Mouse (Mus musculus) neural tube, embryonic 11.5 days (tissue): Measurements from ENCODE around the gene Zfand3. TPM values are rescaled to one million over a fixed set of nuclear protein-coding genes. Genes with fewer than 3 reads are reported as not detected.

Experiments
- ATAC-seq: fragments of 200-750 bp; cut with Nextera tagmentation; 2 replicates; pipeline ENCODE4 v1.8.0; 2017; ENCODE audit warnings: moderate number of reproducible peaks, mild to moderate bottlenecking, moderate TSS enrichment, moderate library complexity; ENCODE audit not compliant: insufficient read depth, low FRiP score, low TSS enrichment
- DNase-seq: peaks from one replicate; pipeline ENCODE4 v3.0.0-alpha.2; 2015; ENCODE audit warnings: low spot score
- H3K27ac ChIP-seq: fragments of 300-500 bp; sonication (generic); 2 replicates; pipeline ENCODE4 v1.5.1; 2014; ENCODE audit warnings: low read depth, mild to moderate bottlenecking, low read length
- H3K27me3 ChIP-seq: fragments of 300-500 bp; sonication (generic); 2 replicates; pipeline ENCODE4 v1.6.1; 2014; ENCODE audit warnings: mild to moderate bottlenecking, low read length, mixed read lengths; ENCODE audit not compliant: control insufficient read depth, insufficient read depth
- H3K36me3 ChIP-seq: fragments of 300-500 bp; sonication (generic); 2 replicates; pipeline ENCODE4 v1.6.1; 2014; ENCODE audit warnings: mild to moderate bottlenecking, low read length, moderate library complexity, mixed read lengths; ENCODE audit not compliant: control insufficient read depth, insufficient read depth
- H3K4me1 ChIP-seq: fragments of 300-500 bp; sonication (generic); 2 replicates; pipeline ENCODE4 v1.6.1; 2014; ENCODE audit warnings: low read length, mixed read lengths; ENCODE audit not compliant: control insufficient read depth, insufficient read depth
- H3K4me2 ChIP-seq: fragments of 300-500 bp; sonication (generic); 2 replicates; pipeline ENCODE4 v1.6.1; 2014; ENCODE audit warnings: low read depth, mild to moderate bottlenecking, moderate library complexity
- H3K4me3 ChIP-seq: fragments of 300-500 bp; sonication (generic); 2 replicates; pipeline ENCODE4 v1.5.1; 2014; ENCODE audit warnings: low read depth, low read length
- H3K9ac ChIP-seq: fragments of 300-500 bp; sonication (generic); 2 replicates; pipeline ENCODE4 v1.6.1; 2014; ENCODE audit warnings: mild to moderate bottlenecking, low read length
- H3K9me3 ChIP-seq: fragments of 300-500 bp; sonication (generic); 2 replicates; pipeline ENCODE4 v1.6.1; 2016; ENCODE audit warnings: low read length; ENCODE audit not compliant: control insufficient read depth
- WGBS: fragments of 180-500 bp; shearing (Covaris S2); extraction: QIAGEN DNeasy Blood & Tissue Kit; methylation state at CpG from one replicate; pipeline ENCODE4 v1.1.7; 2014; 5-methylcytosine and 5-hydroxymethylcytosine counted together
- polyA plus RNA-seq: library from polyadenylated mRNA; unstranded; fragments of >200 nt; fragmentation: Nextera tagmentation; extraction: Ambion mirVana; gene quantifications from 2 replicates; pipeline ENCODE4 v1.2.1, GENCODE M21; 2014

Zfand3 gene
- polyA plus RNA-seq, 1 experiment from 2014 or later, result 67.0 TPM

GRCm38 (mm10) chr17:30187154-30187553 is 182.6 kb downstream of the Zfand3 start:
- no peak overlapping the region for H3K9ac ChIP-seq
- no peaks in the 10 kb centered on the region for H3K27me3 ChIP-seq
- peaks cover 18% of the 10 kb centered on the region for H3K4me1 ChIP-seq
- ATAC-seq, result no peak
- 88% methylated on average over 6 of the region's 6 CpGs for WGBS
- no peak for DNase-seq
- no peaks in the 10 kb centered on the region for H3K9me3 ChIP-seq
- H3K36me3 ChIP-seq, result no peaks in the 10 kb centered on the region
- no peak overlapping the region for H3K4me2 ChIP-seq
- H3K27ac ChIP-seq, result no peak overlapping the region
- no peak overlapping the region for H3K4me3 ChIP-seq

GRCm38 (mm10) chr17:30187581-30187980 is 183.0 kb downstream of the Zfand3 start:
- no peak overlapping the region for H3K4me2 ChIP-seq
- ATAC-seq (no peak), DNase-seq (no peak)
- H3K4me1 ChIP-seq, result peaks cover 18% of the 10 kb centered on the region
- no peaks in the 10 kb centered on the region; the same call in 1 of the 2 replicates for H3K36me3 ChIP-seq
- WGBS, result 61% methylated on average over 5 of the region's 5 CpGs
- H3K4me3 ChIP-seq, result no peak overlapping the region
- H3K9ac ChIP-seq, result no peak overlapping the region
- no peaks in the 10 kb centered on the region for H3K9me3 ChIP-seq
- H3K27ac ChIP-seq, result no peak overlapping the region
- no peaks in the 10 kb centered on the region for H3K27me3 ChIP-seq

GRCm38 (mm10) chr17:30188031-30188981 is 183.8 kb downstream of the Zfand3 start:
- H3K4me2 ChIP-seq, result no peak overlapping the region
- 23% methylated on average over 20 of the region's 20 CpGs for WGBS
- peaks cover 18% of the 10 kb centered on the region for H3K4me1 ChIP-seq
- H3K4me3 ChIP-seq, result no peak overlapping the region
- peak overlapping the region; percentile 56; the same call in 1 of the 2 replicates for H3K27ac ChIP-seq
- H3K9me3 ChIP-seq, result no peaks in the 10 kb centered on the region
- DNase-seq (no peak), ATAC-seq (no peak)
- H3K27me3 ChIP-seq, result no peaks in the 10 kb centered on the region
- H3K36me3 ChIP-seq, result no peaks in the 10 kb centered on the region; the same call in 1 of the 2 replicates
- H3K9ac ChIP-seq, result no peak overlapping the region

GRCm38 (mm10) chr17:30191097-30191640 is 186.6 kb downstream of the Zfand3 start:
- no peak for ATAC-seq
- Histone ChIP-seq H3K9ac (no peak overlapping the region), H3K4me1 (peaks cover 24% of the 10 kb centered on the region), H3K9me3 (no peaks in the 10 kb centered on the region), H3K4me3 (no peak overlapping the region), H3K27ac (no peak overlapping the region), H3K4me2 (no peak overlapping the region), H3K27me3 (no peaks in the 10 kb centered on the region), H3K36me3 (no peaks in the 10 kb centered on the region; the same call in 1 of the 2 replicates)
- DNase-seq, result no peak
- WGBS, result 63% methylated on average over 11 of the region's 11 CpGs

GRCm38 (mm10) chr17:30192416-30193005 is 188.0 kb downstream of the Zfand3 start:
- WGBS, result 95% methylated on average over 26 of the region's 26 CpGs
- DNase-seq, result no peak
- no peak overlapping the region for H3K4me3 ChIP-seq
- peaks cover 27% of the 10 kb centered on the region for H3K4me1 ChIP-seq
- no peak overlapping the region for H3K27ac ChIP-seq
- no peak overlapping the region for H3K4me2 ChIP-seq
- H3K36me3 ChIP-seq, result no peaks in the 10 kb centered on the region; the same call in 1 of the 2 replicates
- no peaks in the 10 kb centered on the region for H3K9me3 ChIP-seq
- no peak overlapping the region for H3K9ac ChIP-seq
- H3K27me3 ChIP-seq, result no peaks in the 10 kb centered on the region
- ATAC-seq, result no peak

GRCm38 (mm10) chr17:30193615-30194014 is 189.1 kb downstream of the Zfand3 start:
- H3K4me2 ChIP-seq, result no peak overlapping the region
- no peaks in the 10 kb centered on the region for H3K27me3 ChIP-seq
- no peak for DNase-seq
- H3K9me3 ChIP-seq, result no peaks in the 10 kb centered on the region
- H3K9ac ChIP-seq, result no peak overlapping the region
- H3K4me1 ChIP-seq, result peaks cover 19% of the 10 kb centered on the region
- H3K27ac ChIP-seq, result no peak overlapping the region
- whole genome bisulfite sequencing, result 84% methylated on average over 2 of the region's 2 CpGs
- no peak overlapping the region for H3K4me3 ChIP-seq
- H3K36me3 ChIP-seq, result no peaks in the 10 kb centered on the region; the same call in 1 of the 2 replicates
- no peak for ATAC-seq

GRCm38 (mm10) chr17:30194091-30194490 is 189.6 kb downstream of the Zfand3 start:
- H3K4me3 ChIP-seq, result no peak overlapping the region
- no peaks in the 10 kb centered on the region; the same call in 1 of the 2 replicates for H3K36me3 ChIP-seq
- no peak overlapping the region for H3K9ac ChIP-seq
- H3K9me3 ChIP-seq, result no peaks in the 10 kb centered on the region
- H3K4me1 ChIP-seq, result peaks cover 16% of the 10 kb centered on the region; the same call in 1 of the 2 replicates
- WGBS, result 75% methylated on average over 3 of the region's 3 CpGs
- H3K27ac ChIP-seq, result no peak overlapping the region
- H3K4me2 ChIP-seq, result no peak overlapping the region
- ATAC-seq, result no peak
- no peaks in the 10 kb centered on the region for H3K27me3 ChIP-seq
- peak; percentile 5 for DNase-seq

GRCm38 (mm10) chr17:30194629-30195445 is 190.3 kb downstream of the Zfand3 start:
- DNase-seq, result peak; percentile 13
- Histone ChIP-seq H3K9ac (no peak overlapping the region), H3K36me3 (no peaks in the 10 kb centered on the region; the same call in 1 of the 2 replicates)

More at GRCm38 (mm10) chr17:30194629-30195445, 190.3 kb downstream of the Zfand3 start:
- WGBS, result 68% methylated on average over 11 of the region's 11 CpGs
- no peak for ATAC-seq
- Histone ChIP-seq H3K4me1 (peaks cover 13% of the 10 kb centered on the region; the same call in 1 of the 2 replicates), H3K9me3 (no peaks in the 10 kb centered on the region), H3K27ac (peak overlapping the region; percentile 44; the same call in 1 of the 2 replicates), H3K4me3 (no peak overlapping the region), H3K4me2 (no peak overlapping the region), H3K27me3 (no peaks in the 10 kb centered on the region)
